Mouse (Mus musculus) skeletal muscle tissue, adult 2 months (tissue): ENCODE measurements around the gene Tasp1.
"Not testable (repeated sequence)": the region's sequence is repeated elsewhere in the genome, so short reads cannot be mapped to it uniquely, and the experiment has no call there.

Experiments used
- DNase-seq: peaks from one replicate; pipeline ENCODE4 v3.0.0-alpha.2; 2012; ENCODE audit warnings: low read depth, low spot score

Gene Tasp1

GRCm38 (mm10) chr2:140058125-140058524, 8.5 kb downstream of the Tasp1 start:
- no peak for DNase-seq

- no peak for DNase-seq
These were observed 14.9 kb downstream of the Tasp1 start for GRCm38 (mm10) chr2:140051607-140052126.

DNA sequence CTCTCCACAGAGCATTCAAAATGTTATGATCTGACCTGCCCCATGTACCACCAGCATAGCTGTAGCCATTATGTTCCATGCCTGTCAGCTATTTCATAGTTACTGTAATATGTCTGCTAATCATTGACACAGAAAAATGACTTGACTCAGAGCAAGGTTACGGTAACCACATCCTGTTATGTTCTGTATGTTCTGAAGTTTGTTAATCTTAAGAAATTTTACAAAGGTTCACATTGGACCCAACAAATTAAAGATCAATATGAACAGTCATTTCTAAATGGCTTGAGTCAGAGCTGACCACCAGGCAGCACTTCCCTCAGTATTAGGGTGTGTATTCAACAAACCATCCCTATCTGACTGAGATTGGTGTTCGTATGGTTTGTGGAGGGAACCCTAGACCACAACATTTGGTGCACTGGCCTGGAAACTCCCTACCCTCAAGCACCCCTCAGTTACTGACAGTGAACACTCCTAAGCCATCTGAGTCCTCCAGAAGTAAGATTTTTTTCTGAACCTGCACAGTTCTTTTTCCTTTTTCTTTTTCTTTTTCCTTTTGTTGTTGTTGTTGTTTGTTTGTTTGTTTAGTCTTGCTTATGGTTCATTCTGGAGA, 24.0 kb downstream of the Tasp1 start:
- DNase-seq: no peak

DNA sequence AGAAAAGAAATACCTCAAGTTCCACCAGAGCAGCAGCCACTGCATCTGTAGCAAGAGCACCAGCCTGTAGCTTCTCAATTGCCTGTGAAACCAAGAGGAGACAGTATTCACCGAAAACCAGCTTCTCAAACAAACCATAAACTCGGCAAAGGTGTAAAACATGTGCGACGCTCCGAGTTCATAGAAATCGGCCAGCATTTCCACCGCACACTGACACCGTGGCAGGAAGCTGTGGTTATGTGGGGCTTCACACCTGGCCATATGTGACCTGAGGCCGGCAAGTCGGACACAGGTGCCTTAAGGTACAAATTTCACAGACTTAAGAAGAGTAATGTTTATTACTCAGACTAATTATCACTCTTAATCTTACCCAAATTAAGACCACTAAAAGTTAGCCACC, 24.5 kb downstream of the Tasp1 start:
- DNase-seq: no peak

GRCm38 (mm10) chr2:140037459-140037858, 29.1 kb downstream of the Tasp1 start:
- DNase-seq: no peak

DNA sequence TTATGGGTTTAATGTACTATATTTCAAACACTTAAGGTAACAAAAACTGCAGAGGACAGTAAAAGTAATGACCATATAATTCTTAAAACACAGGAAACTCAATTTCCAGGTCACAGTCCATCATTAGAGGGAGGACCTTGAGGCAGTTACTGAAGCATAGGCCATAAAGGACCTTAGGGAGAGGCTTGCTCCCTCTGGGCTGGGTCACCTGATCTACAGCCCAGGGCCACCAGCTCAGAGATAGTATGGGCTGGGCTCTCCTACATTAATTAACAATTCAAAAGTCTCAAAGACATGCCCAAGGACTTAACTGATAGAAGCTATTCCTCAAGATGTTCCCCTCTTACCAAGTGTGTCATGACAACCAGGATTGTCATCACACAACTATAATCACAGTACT, 29.8 kb downstream of the Tasp1 start:
- DNase-seq: no peak

DNA sequence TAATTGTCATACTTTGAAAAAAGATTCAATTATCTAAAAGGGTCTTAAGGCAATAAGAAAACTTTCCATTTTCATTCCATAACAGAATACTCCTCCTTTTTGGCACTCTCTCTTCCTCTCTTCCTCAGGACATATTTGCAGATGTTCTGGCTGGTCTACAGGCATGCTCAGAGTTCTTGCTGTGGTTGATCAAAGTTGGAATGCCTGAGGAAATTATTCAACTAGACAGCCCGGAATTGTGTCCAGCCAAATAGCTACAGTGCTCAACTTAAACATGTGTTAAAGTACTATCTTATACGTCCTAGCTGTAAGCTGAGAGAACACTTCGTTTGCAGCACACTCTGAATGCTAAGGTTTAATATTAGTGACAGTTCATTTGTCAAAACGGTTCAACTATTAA, 41.7 kb downstream of the Tasp1 start:
- peak; percentile 3 for DNase-seq

DNA sequence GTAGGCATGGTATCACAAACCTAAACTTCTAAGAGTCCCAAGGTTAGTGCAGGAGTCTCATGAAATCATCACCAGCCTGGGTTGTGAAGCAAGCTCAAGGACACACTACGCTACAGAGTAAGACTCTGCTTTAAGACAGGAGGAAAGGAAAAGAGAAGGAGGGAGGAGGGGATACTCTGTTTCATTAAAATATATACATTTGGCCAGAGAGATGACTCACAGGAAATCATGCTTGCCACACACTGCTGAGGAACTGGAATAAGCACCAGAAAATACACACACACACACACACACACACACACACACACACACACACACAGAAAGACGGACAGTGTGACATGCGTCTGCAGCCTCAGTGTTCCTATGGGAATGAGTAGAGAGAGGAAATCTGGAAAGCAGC, 59.2 kb downstream of the Tasp1 start:
- DNase-seq: no peak

GRCm38 (mm10) chr2:139998170-139998569, 68.4 kb downstream of the Tasp1 start:
- no peak for DNase-seq

- DNase-seq: not testable (repeated sequence)
These were observed 76.7 kb downstream of the Tasp1 start for GRCm38 (mm10) chr2:139989907-139990306.

DNA sequence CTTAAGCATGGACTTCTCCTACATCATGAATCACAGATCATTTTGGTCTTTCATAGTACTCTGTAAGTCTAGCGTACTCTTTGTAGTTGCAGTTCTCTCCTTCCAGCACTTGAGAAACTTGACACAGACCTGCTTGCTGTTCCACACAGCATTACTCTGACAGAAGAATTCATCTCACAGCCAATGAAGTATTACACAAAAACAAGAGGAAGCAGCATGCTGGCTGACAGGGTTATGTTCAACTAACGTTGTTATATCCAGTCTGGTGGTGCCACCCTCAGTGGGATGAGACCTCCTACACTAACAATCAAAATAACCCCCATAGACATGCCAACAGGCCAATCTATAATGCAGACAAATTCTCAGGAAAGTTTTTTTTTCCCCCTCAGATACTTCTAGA, 99.2 kb downstream of the Tasp1 start:
- DNase-seq: no peak

DNA sequence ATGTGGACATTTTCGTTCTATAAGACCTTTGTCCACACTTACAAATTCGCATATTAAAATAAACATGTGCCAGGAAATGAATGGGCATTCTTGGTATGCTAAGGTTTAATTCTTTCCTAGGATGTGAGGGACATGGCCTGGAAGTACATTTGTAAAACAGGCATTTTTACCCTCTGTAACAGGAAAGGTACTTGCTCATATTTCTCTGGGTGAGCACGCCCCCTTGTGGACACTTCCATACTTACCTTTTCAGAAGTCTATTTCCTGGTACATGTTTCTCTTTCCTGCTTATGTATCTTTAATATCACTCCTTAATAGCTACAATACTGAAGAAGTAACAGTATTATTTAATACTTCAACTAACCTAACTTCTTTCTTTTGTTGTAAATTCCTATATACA, 100.3 kb downstream of the Tasp1 start:
- peak; percentile 27 for DNase-seq

GRCm38 (mm10) chr2:139948843-139949242, 117.8 kb downstream of the Tasp1 start:
- no peak for DNase-seq

- no peak for DNase-seq
These were observed 129.0 kb downstream of the Tasp1 start for GRCm38 (mm10) chr2:139937581-139937980.

GRCm38 (mm10) chr2:139934577-139934976, 132.0 kb downstream of the Tasp1 start:
- DNase-seq: no peak

DNA sequence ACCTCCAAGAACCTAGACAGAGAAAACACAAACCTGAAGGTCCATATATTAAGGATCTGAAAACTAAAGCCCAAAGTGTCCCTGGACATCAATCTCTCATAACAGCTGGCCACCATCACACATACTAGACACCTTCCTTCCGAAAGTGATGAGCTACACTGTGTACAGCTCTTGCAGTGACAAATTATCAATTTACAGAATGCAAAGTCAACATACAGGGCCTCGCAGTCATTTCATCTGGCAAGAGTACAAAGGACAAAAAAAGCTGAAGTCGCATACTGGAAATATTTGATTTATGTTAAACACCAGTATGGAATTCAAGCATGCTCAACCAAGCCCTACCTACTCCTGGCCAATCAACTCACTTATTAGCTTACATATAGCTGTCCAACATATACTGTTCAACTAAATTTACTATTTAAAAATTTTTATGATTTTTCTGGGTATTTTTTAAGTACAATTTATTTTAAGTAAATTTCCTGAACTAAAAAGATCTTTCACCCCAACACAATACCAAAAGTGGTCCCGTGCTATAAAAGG, 132.5 kb downstream of the Tasp1 start:
- no peak for DNase-seq

DNA sequence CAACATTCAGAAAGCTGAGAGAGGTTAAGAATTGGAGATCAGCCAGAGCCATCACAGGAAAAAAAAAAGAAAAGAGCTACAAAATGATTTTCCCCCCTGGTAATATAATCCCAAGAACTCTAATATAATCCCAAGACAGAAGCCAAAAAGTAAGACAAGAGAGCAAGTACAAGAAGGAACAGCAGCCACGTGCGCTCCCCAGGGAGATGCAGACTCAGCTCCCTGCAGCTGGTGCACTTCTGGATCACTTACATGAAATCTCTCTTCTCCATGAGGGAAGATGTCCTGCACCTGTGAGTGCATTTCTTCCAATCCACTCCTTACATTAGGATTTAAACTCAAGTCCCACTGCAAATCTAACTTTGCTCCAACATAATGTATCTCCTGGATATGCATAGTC, 134.4 kb downstream of the Tasp1 start:
- peak; percentile 16 for DNase-seq

GRCm38 (mm10) chr2:139924937-139925336, 141.7 kb downstream of the Tasp1 start:
- no peak for DNase-seq

DNA sequence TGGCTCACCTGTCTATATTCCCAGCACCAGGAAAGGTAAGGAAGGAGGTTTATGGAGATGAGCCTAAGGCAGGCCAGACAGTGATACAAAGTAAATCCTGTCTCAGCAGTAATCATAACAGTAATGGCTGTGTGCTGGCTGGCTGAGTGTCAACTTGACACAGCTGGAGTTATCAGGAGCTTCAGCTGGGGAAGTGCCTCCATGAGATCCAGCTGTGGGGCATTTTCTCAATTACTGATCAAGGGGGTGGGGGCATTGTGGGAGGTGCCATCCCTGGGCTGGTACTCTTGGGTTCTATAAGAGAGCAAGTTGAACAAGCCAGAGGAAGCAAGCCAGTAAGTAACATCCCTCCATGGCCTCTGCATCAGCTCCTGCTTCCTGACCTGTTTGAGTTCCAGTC, 145.2 kb downstream of the Tasp1 start:
- not testable (repeated sequence) for DNase-seq

DNA sequence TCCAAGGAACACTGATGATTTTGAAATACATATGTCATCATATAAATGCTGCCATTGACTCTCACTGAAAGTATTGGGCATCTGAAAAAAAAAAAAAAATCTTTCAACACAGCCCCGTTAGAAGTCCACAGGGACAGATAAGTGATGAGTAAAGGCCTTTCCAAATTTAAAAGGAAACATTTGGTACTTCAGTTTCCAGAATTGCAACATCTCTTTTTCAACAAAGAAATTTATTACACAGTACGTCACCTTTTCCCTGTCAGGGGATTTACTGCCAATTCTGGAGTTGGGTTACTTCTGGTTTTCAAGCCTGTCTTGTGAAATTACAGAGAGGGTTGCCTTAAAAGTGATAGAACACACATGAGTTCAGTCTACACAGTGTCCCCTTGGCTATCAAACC, 146.8 kb downstream of the Tasp1 start:
- DNase-seq: peak; percentile 54

DNA sequence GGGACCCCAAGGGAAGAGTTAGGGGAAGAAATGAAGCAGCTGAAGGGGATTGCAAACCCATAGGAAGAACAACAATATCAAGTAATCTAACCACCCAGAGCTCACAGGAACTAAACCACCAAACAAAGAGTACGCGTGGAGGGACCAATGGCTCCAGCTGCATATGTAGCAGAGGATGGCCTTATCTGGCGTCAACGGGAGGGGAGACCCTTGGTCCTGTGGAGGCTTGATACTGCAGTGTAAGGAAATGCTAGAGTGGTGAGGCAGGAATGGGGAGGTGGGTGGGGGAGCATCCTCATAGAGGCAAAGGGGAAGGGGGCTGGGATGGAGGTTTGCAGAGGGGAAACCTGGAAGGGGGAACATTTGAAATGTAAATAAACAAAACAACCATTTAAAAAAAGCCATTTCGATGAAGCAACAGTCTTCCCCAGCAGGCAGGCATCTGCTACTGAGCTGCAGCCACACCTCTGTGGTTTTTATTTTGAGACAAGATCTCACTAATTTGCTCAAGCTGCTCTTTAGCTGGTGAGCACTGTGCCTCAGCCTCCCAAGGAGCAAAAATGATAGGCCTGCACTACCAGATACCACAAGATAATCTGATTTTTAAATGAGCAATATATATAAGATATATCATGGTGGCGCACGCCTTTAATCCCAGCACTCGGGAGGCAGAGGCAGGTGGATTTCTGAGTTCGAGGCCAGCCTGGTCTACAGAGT, 160.0 kb downstream of the Tasp1 start:
- DNase-seq: no peak

- no peak for DNase-seq
These were observed 175.1 kb downstream of the Tasp1 start for GRCm38 (mm10) chr2:139891405-139892089.
